Mouse (Mus musculus): ENCODE data around the gene Tbck.
A peak's percentile ranks its signal among the peaks of the same experiment; 100 is the strongest.

Tbck gene

GRCm38 (mm10) chr3:132766033-132766726 is 82.2 kb downstream of the Tbck start:
- no peak for DNase-seq (ENCODE audit: low read depth)

DNA sequence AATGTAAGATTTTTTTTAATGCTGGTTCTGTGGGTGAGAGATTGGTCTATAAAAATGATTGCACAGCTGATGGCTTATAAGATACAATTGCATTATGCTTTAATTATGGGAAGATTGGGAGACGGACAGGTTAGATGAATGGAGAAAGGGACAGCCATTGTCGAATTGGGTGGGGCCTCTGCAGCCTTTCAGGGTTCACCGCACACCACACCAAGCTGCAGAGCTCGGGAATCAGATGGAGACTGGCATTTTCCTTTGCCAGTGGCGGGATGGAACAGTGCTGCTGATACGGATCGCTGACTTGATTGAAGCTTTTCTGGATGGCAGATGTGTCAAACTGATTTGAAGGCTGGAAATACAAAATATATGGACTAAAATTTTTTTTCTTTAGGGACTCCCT is 88.1 kb downstream of the Tbck start:
- DNase-seq (ENCODE audit: low read depth), result no peak

GRCm38 (mm10) chr3:132776686-132777085 is 92.7 kb downstream of the Tbck start:
- no peak for DNase-seq (ENCODE audit: low read depth)

DNA sequence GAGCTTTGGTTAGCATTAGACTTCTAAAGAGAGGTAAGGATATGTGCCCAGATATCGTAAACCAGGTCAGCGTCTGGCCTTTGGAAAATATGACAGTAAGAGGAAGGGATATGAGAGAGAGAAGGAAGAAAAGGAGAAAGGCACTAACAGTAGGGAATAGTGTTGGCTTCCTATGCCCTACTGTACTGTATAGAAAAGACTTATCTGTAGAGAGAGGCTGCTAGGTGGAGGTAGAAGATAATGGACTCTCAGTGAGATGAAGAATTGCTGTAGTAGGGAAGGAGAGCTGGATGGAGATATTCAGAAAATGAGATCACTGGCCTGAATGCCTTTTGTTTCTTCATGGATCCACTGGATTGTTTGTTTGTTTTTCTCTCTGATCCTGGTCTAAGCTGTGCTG is 97.2 kb downstream of the Tbck start:
- no peak for DNase-seq (ENCODE audit: low read depth)

- DNase-seq (ENCODE audit: low read depth), result no peak
These were observed 99.1 kb downstream of the Tbck start for GRCm38 (mm10) chr3:132783087-132783486.

- DNase-seq (ENCODE audit: low read depth), result no peak
These were observed 100.8 kb downstream of the Tbck start for GRCm38 (mm10) chr3:132784732-132785131.

DNA sequence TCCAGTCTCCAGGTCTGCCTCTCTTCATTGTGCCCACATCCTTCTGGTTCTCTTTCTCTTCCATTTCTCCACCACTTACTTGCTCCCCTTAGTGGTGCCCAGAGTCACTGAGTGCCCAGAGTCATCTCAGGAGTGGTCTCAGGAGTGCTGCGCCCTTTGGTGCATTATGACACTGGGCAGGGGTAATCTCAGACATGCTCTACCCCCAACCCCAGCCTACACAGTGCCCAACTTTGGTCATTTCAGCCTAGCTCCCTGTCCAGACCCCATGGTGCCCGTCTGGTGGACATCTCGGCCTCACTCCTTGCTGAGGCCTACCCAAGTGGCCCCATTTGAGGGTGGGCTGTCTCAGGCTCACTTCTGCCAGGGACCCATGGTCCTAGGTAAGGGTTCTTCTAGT is 102.7 kb downstream of the Tbck start:
- DNase-seq (ENCODE audit: low read depth), result no peak

DNA sequence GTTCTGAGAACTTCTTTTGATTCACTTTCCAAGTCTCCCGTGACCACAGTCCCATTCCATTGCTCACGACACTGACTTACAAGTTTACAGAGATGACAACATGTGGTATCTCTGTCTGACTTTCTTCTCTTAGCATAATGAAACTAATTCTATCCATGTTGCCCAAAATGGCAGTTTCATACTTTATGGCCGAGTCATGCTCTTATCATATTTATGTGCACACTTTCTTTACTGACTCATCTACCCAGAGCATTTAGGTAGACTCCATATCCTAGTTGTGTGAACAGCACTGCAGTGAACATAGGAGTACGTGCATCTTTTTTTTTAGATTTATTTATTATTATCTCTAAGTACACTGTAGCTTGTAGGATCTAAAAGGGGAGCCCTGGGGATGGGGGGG is 103.8 kb downstream of the Tbck start:
- no peak for DNase-seq (ENCODE audit: low read depth)

GRCm38 (mm10) chr3:132791140-132791539 is 107.2 kb downstream of the Tbck start:
- DNase-seq (ENCODE audit: low read depth), result peak; percentile 45

GRCm38 (mm10) chr3:132800196-132800595 is 116.3 kb downstream of the Tbck start:
- DNase-seq (ENCODE audit: low read depth), result no peak

DNA sequence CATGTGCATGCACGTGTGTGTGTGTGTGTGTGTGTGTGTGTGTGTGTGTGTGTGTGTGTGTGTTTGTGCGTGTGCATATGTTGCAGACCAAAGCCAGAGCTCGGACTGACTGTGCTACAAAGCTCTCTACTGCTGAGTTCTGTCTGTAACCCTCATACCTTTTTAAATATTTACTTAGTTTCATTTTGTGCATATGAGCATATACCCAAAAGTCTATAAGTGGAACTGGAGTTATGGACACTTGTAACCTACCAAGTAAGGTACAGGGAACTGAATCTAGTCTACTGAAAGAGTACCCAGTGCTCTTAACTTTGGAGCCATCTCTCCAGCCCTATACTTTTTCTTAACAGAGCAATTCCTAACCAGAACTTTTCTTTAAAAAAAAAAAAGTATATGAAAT is 118.0 kb downstream of the Tbck start:
- DNase-seq (ENCODE audit: low read depth), result no peak

GRCm38 (mm10) chr3:132807888-132808579 is 124.1 kb downstream of the Tbck start:
- DNase-seq (ENCODE audit: low read depth), result no peak

DNA sequence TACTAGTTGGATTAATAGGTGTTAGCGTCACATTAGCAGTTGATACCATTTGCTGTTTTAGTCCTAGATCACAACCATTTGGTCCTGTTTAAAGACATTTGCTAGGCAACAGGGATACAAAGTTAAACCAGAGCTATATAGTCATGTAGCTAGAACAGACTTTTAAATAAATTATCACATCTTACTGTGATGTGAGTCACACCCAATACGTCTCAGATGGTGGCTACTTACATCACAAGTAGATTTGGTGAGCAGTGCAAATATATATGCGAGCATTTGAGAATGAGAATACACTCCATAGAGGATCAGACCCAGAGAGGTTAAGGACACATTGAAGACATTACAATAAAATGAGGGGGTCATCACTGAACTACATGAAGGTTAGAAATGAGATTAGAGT is 125.0 kb downstream of the Tbck start:
- DNase-seq (ENCODE audit: low read depth), result no peak

DNA sequence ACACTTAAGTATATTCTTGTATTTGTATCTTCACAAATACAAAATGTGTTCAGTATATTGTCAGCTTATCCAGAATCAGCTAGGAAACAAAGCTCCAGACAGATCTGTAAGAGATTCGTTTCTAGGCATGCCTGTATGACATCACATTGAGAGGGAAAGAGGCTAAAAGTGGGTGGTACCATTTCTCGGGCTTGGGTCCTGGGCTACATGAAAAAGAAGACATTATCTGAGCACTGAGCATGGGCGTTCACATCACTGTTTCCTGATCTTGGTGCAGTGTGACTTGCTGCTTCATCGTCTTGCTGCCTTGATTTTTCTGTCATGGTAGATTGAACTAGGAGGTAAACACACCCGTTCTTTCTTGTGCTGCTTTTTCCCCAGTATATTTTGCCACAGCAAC is 127.8 kb downstream of the Tbck start:
- no peak for DNase-seq (ENCODE audit: low read depth)

- no peak for DNase-seq (ENCODE audit: low read depth)
These were observed 128.4 kb downstream of the Tbck start for GRCm38 (mm10) chr3:132812356-132812755.

DNA sequence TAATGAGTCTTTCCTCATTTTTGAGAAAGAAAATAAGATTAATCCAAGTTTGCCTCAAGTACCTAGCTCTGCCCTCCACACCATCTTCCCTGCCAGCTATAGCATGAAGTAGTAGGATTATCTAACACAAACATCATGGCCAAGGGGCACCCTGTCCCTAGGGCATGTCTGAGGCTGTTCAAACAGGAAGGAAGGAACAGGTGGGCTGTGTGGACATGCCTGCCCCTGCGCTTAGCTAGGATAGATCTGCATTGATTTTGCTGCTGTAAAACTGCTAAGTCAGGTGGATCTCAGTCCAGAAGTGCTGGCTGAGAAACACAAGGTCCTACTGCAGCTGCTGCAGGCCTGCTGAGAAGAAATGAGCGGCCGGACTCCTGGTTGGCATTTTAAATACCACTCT is 129.2 kb downstream of the Tbck start:
- no peak for DNase-seq (ENCODE audit: low read depth)

DNA sequence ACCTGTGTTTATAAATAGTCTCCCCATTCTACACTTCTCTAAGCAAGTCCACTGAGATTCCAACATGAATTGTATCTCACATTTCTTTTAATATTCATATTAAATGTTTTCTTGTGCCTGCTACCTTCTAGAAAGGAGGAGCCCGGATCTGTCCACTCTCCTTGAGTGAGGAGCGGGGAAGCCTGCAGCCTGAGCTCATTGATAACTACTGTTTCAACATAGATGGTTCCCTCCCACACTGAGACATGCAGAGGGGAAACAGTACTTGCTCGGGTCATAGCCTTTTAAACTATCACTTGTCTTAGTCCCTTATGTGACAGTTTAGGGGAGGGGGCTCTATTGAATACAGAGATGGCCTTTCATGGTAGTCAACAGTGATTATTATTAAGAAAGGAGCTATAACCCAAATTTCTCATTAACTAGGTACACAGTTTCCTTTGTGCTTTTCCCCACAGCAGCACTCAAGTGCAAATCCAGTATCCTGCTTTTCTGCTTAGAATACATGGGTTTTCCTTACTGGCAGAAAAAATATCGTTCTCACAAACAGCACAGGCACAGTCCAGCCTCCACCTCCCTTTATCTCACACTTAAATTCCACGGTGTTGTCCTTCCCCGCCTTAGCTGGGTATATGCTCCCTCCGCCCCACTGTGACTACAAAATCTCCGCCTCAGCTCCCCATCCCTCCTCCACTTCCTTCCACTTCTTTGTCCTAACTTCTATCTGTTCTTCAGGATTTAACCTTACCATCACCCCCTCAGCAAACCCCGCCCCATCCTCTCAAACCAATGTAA is 130.0 kb downstream of the Tbck start:
- DNase-seq (ENCODE audit: low read depth), result no peak

- no peak for DNase-seq (ENCODE audit: low read depth)
These were observed 131.0 kb downstream of the Tbck start for GRCm38 (mm10) chr3:132814791-132815496.

DNA sequence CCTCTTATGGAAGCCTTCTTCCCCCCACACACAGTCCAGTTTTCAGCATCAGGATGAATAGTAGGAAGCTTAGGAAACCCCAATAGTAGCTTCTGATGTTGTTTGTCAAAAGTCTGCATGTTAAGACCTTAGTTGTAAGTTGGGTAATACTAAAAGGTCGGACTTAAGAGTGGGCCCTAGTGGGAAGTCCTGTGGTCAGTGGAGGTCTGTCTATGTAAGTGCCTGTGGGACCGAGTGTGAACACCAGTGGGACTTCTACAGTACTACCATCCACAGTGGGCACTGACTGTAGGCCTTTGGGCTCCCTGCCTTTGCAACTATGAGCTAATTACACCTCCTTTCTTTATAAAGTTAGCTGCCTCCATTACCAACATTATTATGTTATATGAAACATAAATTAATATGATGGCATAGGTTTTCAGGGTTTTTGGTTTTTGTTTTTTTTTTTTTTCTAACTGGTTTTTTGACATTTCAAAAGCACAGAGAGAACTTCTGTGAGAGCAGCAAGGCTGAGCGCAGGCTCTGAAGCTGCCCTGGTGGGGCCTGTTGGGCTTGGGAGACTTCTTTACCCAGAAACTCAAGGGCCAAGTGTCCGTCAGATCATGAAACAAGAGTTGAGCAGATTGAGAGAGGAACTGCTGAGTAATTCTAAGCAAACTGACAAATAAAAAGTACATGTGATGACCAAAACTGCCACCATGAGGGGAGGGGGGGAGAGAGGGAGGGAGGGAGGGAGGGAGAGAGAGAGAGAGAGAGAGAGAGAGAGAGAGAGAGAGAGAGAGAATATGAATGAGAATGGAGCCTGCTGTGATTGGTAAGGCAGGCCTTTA is 131.8 kb downstream of the Tbck start:
- no peak for DNase-seq (ENCODE audit: low read depth)

GRCm38 (mm10) chr3:132819408-132819807 is 135.5 kb downstream of the Tbck start:
- no peak for DNase-seq (ENCODE audit: low read depth)

DNA sequence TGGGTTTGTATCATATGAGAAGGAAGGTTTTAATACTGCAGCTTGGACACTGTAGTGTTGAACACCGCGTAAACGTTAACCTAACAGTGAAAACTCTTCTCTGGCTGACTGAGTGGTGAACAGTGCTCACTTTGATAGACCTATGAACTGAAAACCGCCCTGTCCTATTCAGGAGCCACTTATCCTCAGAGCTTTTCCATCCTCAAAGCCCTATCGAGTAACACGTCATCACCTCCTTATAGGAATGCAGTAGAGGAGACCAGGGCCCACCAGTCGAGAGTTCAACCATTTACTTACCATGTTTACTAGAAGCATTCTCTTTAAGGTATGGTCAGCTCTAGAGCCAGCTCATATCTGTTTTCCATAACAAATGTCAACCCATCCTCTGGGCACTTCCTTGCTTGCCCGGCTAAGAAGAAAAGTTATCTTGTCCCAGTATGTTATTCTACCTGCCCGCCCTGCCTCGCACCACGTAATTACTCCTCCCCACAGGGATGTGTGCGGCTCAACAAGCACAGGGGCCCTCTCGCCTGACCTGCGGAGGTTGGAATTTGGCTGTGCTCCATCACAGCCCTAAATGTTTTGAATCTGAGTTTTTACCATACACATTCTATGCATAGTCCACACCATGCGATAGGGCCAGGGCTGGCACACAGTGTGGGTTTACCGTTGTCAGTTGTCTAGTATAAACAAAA is 147.4 kb downstream of the Tbck start:
- DNase-seq (ENCODE audit: low read depth), result no peak
